Mouse (Mus musculus) kidney, postnatal 0 days (tissue): ENCODE measurements around the gene Fosb. TPM values are rescaled to one million over a fixed set of nuclear protein-coding genes. Genes with fewer than 3 reads are reported as not detected.

Experiments
- ATAC-seq: fragments of 200-750 bp; cut with Nextera tagmentation; replicated peaks from 2 replicates; pipeline ENCODE4 v1.8.0; 2017; ENCODE audit warnings: low read depth, moderate number of reproducible peaks, moderate TSS enrichment, moderate library complexity; ENCODE audit not compliant: low FRiP score
- DNase-seq: peaks from one replicate; pipeline ENCODE4 v3.0.0-alpha.2; 2016; ENCODE audit warnings: low spot score
- H3K27ac ChIP-seq: fragments of 300-500 bp; sonication (generic); 2 replicates; pipeline ENCODE4 v1.5.1; 2014; ENCODE audit warnings: mild to moderate bottlenecking
- H3K27me3 ChIP-seq: fragments of 300-500 bp; sonication (generic); 2 replicates; pipeline ENCODE4 v1.6.1; 2014; ENCODE audit warnings: low read length, mixed read lengths; ENCODE audit not compliant: insufficient read depth
- H3K36me3 ChIP-seq: fragments of 300-500 bp; sonication (generic); 2 replicates; pipeline ENCODE4 v1.6.1; 2014; ENCODE audit warnings: low read length, mixed read lengths; ENCODE audit not compliant: insufficient read depth
- H3K4me1 ChIP-seq: fragments of 300-500 bp; sonication (generic); replicated peaks from 2 replicates; pipeline ENCODE4 v1.6.1; 2014; ENCODE audit warnings: antibody characterized with exemption, low read length, mixed read lengths; ENCODE audit not compliant: insufficient read depth
- H3K4me2 ChIP-seq: fragments of 300-500 bp; sonication (generic); 2 replicates; pipeline ENCODE4 v1.6.1; 2014; ENCODE audit warnings: mild to moderate bottlenecking, low read length, moderate library complexity, mixed read lengths
- H3K4me3 ChIP-seq: fragments of 300-500 bp; sonication (generic); replicated peaks from 2 replicates; pipeline ENCODE4 v1.5.1; 2014; ENCODE audit warnings: low read depth, low read length
- H3K9ac ChIP-seq: fragments of 300-500 bp; sonication (generic); 2 replicates; pipeline ENCODE4 v1.6.1; 2014; ENCODE audit warnings: low read depth, low read length
- H3K9me3 ChIP-seq: fragments of 300-500 bp; sonication (generic); replicated peaks from 2 replicates; pipeline ENCODE4 v1.6.1; 2016; ENCODE audit warnings: low read length, inconsistent platforms, mixed read lengths
- CTCF ChIP-seq: IDR thresholded peaks from 2 replicates; pipeline ENCODE4 v1.5.1; 2016; ENCODE audit warnings: antibody characterized with exemption, low read depth, mild to moderate bottlenecking, moderate library complexity
- WGBS: fragments of 180-500 bp; shearing (Covaris S2); extraction: QIAGEN DNeasy Blood & Tissue Kit; methylation state at CpG from one replicate; pipeline ENCODE4 v1.1.7; 2014; 5-methylcytosine and 5-hydroxymethylcytosine counted together
- polyA plus RNA-seq: library from polyadenylated mRNA; unstranded; fragments of >200 nt; fragmentation: Nextera tagmentation; extraction: Ambion mirVana; gene quantifications from 2 replicates; pipeline ENCODE4 v1.2.1, GENCODE M21; 2015

The Fosb gene
- polyA plus RNA-seq, 1 experiment from 2014 or later: 0.11 TPM

- no peak for TF ChIP-seq CTCF
- DNase-seq (no peak), ATAC-seq (no peak)
- Histone ChIP-seq H3K27ac (no peak overlapping the region), H3K27me3 (peaks cover 35% of the 10 kb centered on the region), H3K9me3 (no peaks in the 10 kb centered on the region), H3K36me3 (no peaks in the 10 kb centered on the region), H3K4me3 (no peak overlapping the region), H3K4me1 (peaks cover 17% of the 10 kb centered on the region; the same call in 1 of the 2 replicates), H3K4me2 (no peak overlapping the region), H3K9ac (no peak overlapping the region)
- WGBS: 46% methylated on average over 16 of the region's 16 CpGs
Observed at GRCm38 (mm10) chr7:19305796-19306765, 3.8 kb downstream of the Fosb start.

- H3K27ac ChIP-seq: no peak overlapping the region
- H3K4me2 ChIP-seq: peak overlapping the region; percentile 64
- H3K4me3 ChIP-seq: peak overlapping the region; percentile 38; the same call in 1 of the 2 replicates
- H3K9me3 ChIP-seq: no peaks in the 10 kb centered on the region
- no peak for ATAC-seq
- H3K27me3 ChIP-seq: peaks cover 35% of the 10 kb centered on the region
- H3K4me1 ChIP-seq: peaks cover 14% of the 10 kb centered on the region; the same call in 1 of the 2 replicates
- H3K9ac ChIP-seq: no peak overlapping the region
- DNase-seq: no peak
- WGBS: 13% methylated on average over 6 of the region's 6 CpGs
- H3K36me3 ChIP-seq: no peaks in the 10 kb centered on the region
- TF ChIP-seq CTCF: no peak
Observed at GRCm38 (mm10) chr7:19305413-19305735, 4.5 kb downstream of the Fosb start.

GRCm38 (mm10) chr7:19304501-19305412 lies 5.1 kb downstream of the Fosb start:
- H3K9ac ChIP-seq: peak overlapping the region; percentile 44; the same call in 1 of the 2 replicates
- H3K27me3 ChIP-seq: peaks cover 35% of the 10 kb centered on the region
- H3K4me1 ChIP-seq: peaks cover 14% of the 10 kb centered on the region; the same call in 1 of the 2 replicates
- H3K4me3 ChIP-seq: peak overlapping the region; percentile 38
- H3K36me3 ChIP-seq: no peaks in the 10 kb centered on the region
- no peak for TF ChIP-seq CTCF
- peak overlapping the region; percentile 64 for H3K4me2 ChIP-seq
- H3K9me3 ChIP-seq: no peaks in the 10 kb centered on the region
- 2% methylated on average over 48 of the region's 48 CpGs for WGBS
- no peak for ATAC-seq
- DNase-seq: no peak
- H3K27ac ChIP-seq: no peak overlapping the region

- Histone ChIP-seq H3K36me3 (no peaks in the 10 kb centered on the region), H3K27ac (no peak overlapping the region), H3K27me3 (peaks cover 35% of the 10 kb centered on the region), H3K4me2 (peak overlapping the region; percentile 64; the same call in 1 of the 2 replicates), H3K4me3 (no peak overlapping the region), H3K4me1 (peaks cover 8% of the 10 kb centered on the region; the same call in 1 of the 2 replicates), H3K9me3 (no peaks in the 10 kb centered on the region), H3K9ac (no peak overlapping the region)
- peak; percentile 83 for TF ChIP-seq CTCF
- under 1% methylated on average over 16 of the region's 16 CpGs for WGBS
- ATAC-seq (no peak), DNase-seq (peak; percentile 55)
Observed at GRCm38 (mm10) chr7:19303770-19304169, 6.1 kb downstream of the Fosb start.

GRCm38 (mm10) chr7:19303046-19303305 lies 6.9 kb downstream of the Fosb start:
- Histone ChIP-seq H3K4me1 (peaks cover 8% of the 10 kb centered on the region; the same call in 1 of the 2 replicates), H3K9ac (no peak overlapping the region), H3K36me3 (no peaks in the 10 kb centered on the region), H3K9me3 (no peaks in the 10 kb centered on the region), H3K4me2 (no peak overlapping the region), H3K27ac (no peak overlapping the region), H3K4me3 (no peak overlapping the region), H3K27me3 (peaks cover 35% of the 10 kb centered on the region)
- DNase-seq (no peak), ATAC-seq (no peak)
- WGBS: 86% methylated on average over 12 of the region's 12 CpGs
- TF ChIP-seq CTCF: no peak

GRCm38 (mm10) chr7:19302264-19303045 lies 7.4 kb downstream of the Fosb start:
- ATAC-seq (no peak), DNase-seq (no peak)
- H3K4me2 ChIP-seq: no peak overlapping the region
- no peaks in the 10 kb centered on the region for H3K9me3 ChIP-seq
- no peaks in the 10 kb centered on the region for H3K36me3 ChIP-seq
- H3K27ac ChIP-seq: no peak overlapping the region
- H3K4me3 ChIP-seq: no peak overlapping the region
- peaks cover 4% of the 10 kb centered on the region; the same call in 1 of the 2 replicates for H3K4me1 ChIP-seq
- WGBS: 52% methylated on average over 13 of the region's 13 CpGs
- peaks cover 35% of the 10 kb centered on the region for H3K27me3 ChIP-seq
- no peak for TF ChIP-seq CTCF
- H3K9ac ChIP-seq: no peak overlapping the region
